Mouse (Mus musculus): ENCODE results near the gene Rgs3.

DNA sequence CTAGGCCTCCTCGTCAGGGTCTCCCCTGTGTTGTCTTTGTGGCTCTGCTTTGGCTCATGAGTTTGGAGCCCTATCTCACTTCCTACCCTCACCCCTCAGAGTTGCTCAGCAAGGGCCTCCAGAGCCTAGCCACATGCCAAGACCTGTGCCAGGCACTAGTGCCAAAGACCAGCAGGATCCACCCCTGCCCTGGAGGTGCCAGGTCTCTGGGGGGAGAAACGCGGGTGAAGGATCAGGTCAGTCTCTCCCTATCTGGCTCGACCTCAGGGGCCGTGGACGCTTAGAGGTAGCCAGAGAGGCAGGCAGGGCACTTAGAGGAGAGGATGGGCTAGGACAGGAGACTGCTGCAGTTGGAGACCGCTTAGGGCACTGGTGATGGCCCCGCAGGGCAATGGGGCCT, 122.7 kb downstream of the Rgs3 start:
- TF ChIP-seq EP300 (IDR thresholded peaks at IDR 0.05; ENCODE audit: low read depth), result no peak
- no peak for TF ChIP-seq CTCF (IDR thresholded peaks at IDR 0.05; ENCODE audit: low read depth)

Measured in liver, postnatal 0 days (tissue).